Mouse (Mus musculus): ENCODE data around the gene Rnf17. TPM values are rescaled to one million over a fixed set of nuclear protein-coding genes. Genes with fewer than 3 reads are reported as not detected.

Rnf17 gene
- polyA plus RNA-seq, 1 experiment from 2014 or later = 1.6 TPM

GRCm38 (mm10) chr14:56530788-56531187 lies 128.4 kb downstream of the Rnf17 start:
- H3K4me3 ChIP-seq (ENCODE audit: low read depth, low read length) = no peak overlapping the region
- no peak for ATAC-seq (ENCODE audit: insufficient number of reproducible peaks, insufficient read depth, low FRiP score, low read depth)
- H3K9ac ChIP-seq (replicated peaks; ENCODE audit: low read depth, low read length) = no peak overlapping the region
- H3K4me2 ChIP-seq (replicated peaks; ENCODE audit: low read depth, low read length) = no peak overlapping the region
- no peak overlapping the region for H3K27ac ChIP-seq (ENCODE audit: low read length)
- no peaks in the 10 kb centered on the region for H3K27me3 ChIP-seq (ENCODE audit: control insufficient read depth, insufficient read depth, low read length)
- WGBS = 90% methylated on average over 2 of the region's 2 CpGs
- no peaks in the 10 kb centered on the region for H3K9me3 ChIP-seq (ENCODE audit: control insufficient read depth, low read depth, low read length)
- peaks cover 8% of the 10 kb centered on the region; the same call in 1 of the 2 replicates for H3K36me3 ChIP-seq (ENCODE audit: control insufficient read depth, insufficient read depth, low read length)
- H3K4me1 ChIP-seq (ENCODE audit: control insufficient read depth, insufficient read depth, low read length) = no peaks in the 10 kb centered on the region

- Histone ChIP-seq H3K4me1 (ENCODE audit: control insufficient read depth, insufficient read depth, low read length) (no peaks in the 10 kb centered on the region), H3K9me3 (ENCODE audit: control insufficient read depth, low read depth, low read length) (no peaks in the 10 kb centered on the region), H3K4me3 (ENCODE audit: low read depth, low read length) (no peak overlapping the region), H3K27me3 (ENCODE audit: control insufficient read depth, insufficient read depth, low read length) (no peaks in the 10 kb centered on the region), H3K4me2 (replicated peaks; ENCODE audit: low read depth, low read length) (no peak overlapping the region), H3K27ac (ENCODE audit: low read length) (no peak overlapping the region), H3K36me3 (ENCODE audit: control insufficient read depth, insufficient read depth, low read length) (peaks cover 7% of the 10 kb centered on the region; the same call in 1 of the 2 replicates), H3K9ac (replicated peaks; ENCODE audit: low read depth, low read length) (no peak overlapping the region)
- no peak for ATAC-seq (ENCODE audit: insufficient number of reproducible peaks, insufficient read depth, low FRiP score, low read depth)
- WGBS = 97% methylated on average over 1 of the region's 1 CpGs
Measured at GRCm38 (mm10) chr14:56544946-56545345, 142.6 kb downstream of the Rnf17 start.

- Histone ChIP-seq H3K4me2 (replicated peaks; ENCODE audit: low read depth, low read length) (no peak overlapping the region), H3K27ac (ENCODE audit: low read length) (no peak overlapping the region), H3K9ac (replicated peaks; ENCODE audit: low read depth, low read length) (no peak overlapping the region), H3K36me3 (ENCODE audit: control insufficient read depth, insufficient read depth, low read length) (peaks cover 7% of the 10 kb centered on the region; the same call in 1 of the 2 replicates), H3K4me3 (ENCODE audit: low read depth, low read length) (no peak overlapping the region), H3K27me3 (ENCODE audit: control insufficient read depth, insufficient read depth, low read length) (no peaks in the 10 kb centered on the region), H3K4me1 (ENCODE audit: control insufficient read depth, insufficient read depth, low read length) (no peaks in the 10 kb centered on the region), H3K9me3 (ENCODE audit: control insufficient read depth, low read depth, low read length) (no peaks in the 10 kb centered on the region)
- ATAC-seq (ENCODE audit: insufficient number of reproducible peaks, insufficient read depth, low FRiP score, low read depth) = no peak
- whole genome bisulfite sequencing = 95% methylated on average over 4 of the region's 4 CpGs
Measured at GRCm38 (mm10) chr14:56545491-56545890, 143.1 kb downstream of the Rnf17 start.

- WGBS = 85% methylated on average over 4 of the region's 4 CpGs
- H3K27me3 ChIP-seq (ENCODE audit: control insufficient read depth, insufficient read depth, low read length) = no peaks in the 10 kb centered on the region
- no peaks in the 10 kb centered on the region for H3K4me1 ChIP-seq (ENCODE audit: control insufficient read depth, insufficient read depth, low read length)
- no peak overlapping the region for H3K4me2 ChIP-seq (replicated peaks; ENCODE audit: low read depth, low read length)
- H3K36me3 ChIP-seq (ENCODE audit: control insufficient read depth, insufficient read depth, low read length) = peaks cover 3% of the 10 kb centered on the region
- ATAC-seq (ENCODE audit: insufficient number of reproducible peaks, insufficient read depth, low FRiP score, low read depth) = no peak
- no peak overlapping the region for H3K27ac ChIP-seq (ENCODE audit: low read length)
- no peaks in the 10 kb centered on the region for H3K9me3 ChIP-seq (ENCODE audit: control insufficient read depth, low read depth, low read length)
- H3K4me3 ChIP-seq (ENCODE audit: low read depth, low read length) = no peak overlapping the region
- H3K9ac ChIP-seq (replicated peaks; ENCODE audit: low read depth, low read length) = no peak overlapping the region
Measured at GRCm38 (mm10) chr14:56550960-56551359, 148.6 kb downstream of the Rnf17 start.

GRCm38 (mm10) chr14:56552924-56553323 lies 150.5 kb downstream of the Rnf17 start:
- Histone ChIP-seq H3K9ac (replicated peaks; ENCODE audit: low read depth, low read length) (no peak overlapping the region), H3K36me3 (ENCODE audit: control insufficient read depth, insufficient read depth, low read length) (peaks cover 3% of the 10 kb centered on the region), H3K4me2 (replicated peaks; ENCODE audit: low read depth, low read length) (no peak overlapping the region), H3K27me3 (ENCODE audit: control insufficient read depth, insufficient read depth, low read length) (no peaks in the 10 kb centered on the region), H3K27ac (ENCODE audit: low read length) (no peak overlapping the region), H3K9me3 (ENCODE audit: control insufficient read depth, low read depth, low read length) (no peaks in the 10 kb centered on the region), H3K4me1 (ENCODE audit: control insufficient read depth, insufficient read depth, low read length) (no peaks in the 10 kb centered on the region), H3K4me3 (ENCODE audit: low read depth, low read length) (no peak overlapping the region)
- no peak for ATAC-seq (ENCODE audit: insufficient number of reproducible peaks, insufficient read depth, low FRiP score, low read depth)
- 94% methylated on average over 6 of the region's 6 CpGs for WGBS

GRCm38 (mm10) chr14:56553331-56553730 lies 150.9 kb downstream of the Rnf17 start:
- Histone ChIP-seq H3K27ac (ENCODE audit: low read length) (no peak overlapping the region), H3K4me3 (ENCODE audit: low read depth, low read length) (no peak overlapping the region), H3K4me2 (replicated peaks; ENCODE audit: low read depth, low read length) (no peak overlapping the region), H3K9ac (replicated peaks; ENCODE audit: low read depth, low read length) (no peak overlapping the region), H3K36me3 (ENCODE audit: control insufficient read depth, insufficient read depth, low read length) (peaks cover 3% of the 10 kb centered on the region), H3K4me1 (ENCODE audit: control insufficient read depth, insufficient read depth, low read length) (no peaks in the 10 kb centered on the region), H3K27me3 (ENCODE audit: control insufficient read depth, insufficient read depth, low read length) (no peaks in the 10 kb centered on the region), H3K9me3 (ENCODE audit: control insufficient read depth, low read depth, low read length) (no peaks in the 10 kb centered on the region)
- no peak for ATAC-seq (ENCODE audit: insufficient number of reproducible peaks, insufficient read depth, low FRiP score, low read depth)
- 95% methylated on average over 7 of the region's 7 CpGs for WGBS

- no peak for ATAC-seq (ENCODE audit: insufficient number of reproducible peaks, insufficient read depth, low FRiP score, low read depth)
- 93% methylated on average over 2 of the region's 2 CpGs for WGBS
- Histone ChIP-seq H3K9ac (replicated peaks; ENCODE audit: low read depth, low read length) (no peak overlapping the region), H3K4me2 (replicated peaks; ENCODE audit: low read depth, low read length) (no peak overlapping the region), H3K9me3 (ENCODE audit: control insufficient read depth, low read depth, low read length) (no peaks in the 10 kb centered on the region), H3K4me3 (ENCODE audit: low read depth, low read length) (no peak overlapping the region), H3K4me1 (ENCODE audit: control insufficient read depth, insufficient read depth, low read length) (no peaks in the 10 kb centered on the region), H3K36me3 (ENCODE audit: control insufficient read depth, insufficient read depth, low read length) (peaks cover 3% of the 10 kb centered on the region), H3K27ac (ENCODE audit: low read length) (no peak overlapping the region), H3K27me3 (ENCODE audit: control insufficient read depth, insufficient read depth, low read length) (no peaks in the 10 kb centered on the region)
Measured at GRCm38 (mm10) chr14:56554716-56555115, 152.3 kb downstream of the Rnf17 start.

GRCm38 (mm10) chr14:56559134-56559533 lies 156.8 kb downstream of the Rnf17 start:
- no peak for ATAC-seq (ENCODE audit: insufficient number of reproducible peaks, insufficient read depth, low FRiP score, low read depth)
- H3K4me3 ChIP-seq (ENCODE audit: low read depth, low read length) = no peak overlapping the region
- WGBS = 78% methylated on average over 3 of the region's 3 CpGs

GRCm38 (mm10) chr14:56567476-56567875 lies 165.1 kb downstream of the Rnf17 start:
- no peaks in the 10 kb centered on the region for H3K9me3 ChIP-seq (ENCODE audit: control insufficient read depth, low read depth, low read length)
- WGBS = 69% methylated on average over 7 of the region's 7 CpGs
- H3K4me2 ChIP-seq (replicated peaks; ENCODE audit: low read depth, low read length) = no peak overlapping the region
- H3K27me3 ChIP-seq (ENCODE audit: control insufficient read depth, insufficient read depth, low read length) = no peaks in the 10 kb centered on the region
- no peak overlapping the region for H3K4me3 ChIP-seq (ENCODE audit: low read depth, low read length)
- no peak for ATAC-seq (ENCODE audit: insufficient number of reproducible peaks, insufficient read depth, low FRiP score, low read depth)
- no peak overlapping the region for H3K9ac ChIP-seq (replicated peaks; ENCODE audit: low read depth, low read length)
- H3K36me3 ChIP-seq (ENCODE audit: control insufficient read depth, insufficient read depth, low read length) = peaks cover 4% of the 10 kb centered on the region; the same call in 1 of the 2 replicates
- H3K4me1 ChIP-seq (ENCODE audit: control insufficient read depth, insufficient read depth, low read length) = no peaks in the 10 kb centered on the region
- no peak overlapping the region for H3K27ac ChIP-seq (ENCODE audit: low read length)

More at GRCm38 (mm10) chr14:56559134-56559533, 156.8 kb downstream of the Rnf17 start:
- no peaks in the 10 kb centered on the region for H3K9me3 ChIP-seq (ENCODE audit: control insufficient read depth, low read depth, low read length)
- no peaks in the 10 kb centered on the region for H3K27me3 ChIP-seq (ENCODE audit: control insufficient read depth, insufficient read depth, low read length)
- H3K36me3 ChIP-seq (ENCODE audit: control insufficient read depth, insufficient read depth, low read length) = peaks cover 4% of the 10 kb centered on the region; the same call in 1 of the 2 replicates
- H3K4me2 ChIP-seq (replicated peaks; ENCODE audit: low read depth, low read length) = no peak overlapping the region
- no peaks in the 10 kb centered on the region for H3K4me1 ChIP-seq (ENCODE audit: control insufficient read depth, insufficient read depth, low read length)
- H3K27ac ChIP-seq (ENCODE audit: low read length) = no peak overlapping the region
- H3K9ac ChIP-seq (replicated peaks; ENCODE audit: low read depth, low read length) = no peak overlapping the region

Data from stomach, embryonic 14.5 days (tissue).